Mouse (Mus musculus) gastrocnemius, postnatal 36 days (tissue): ENCODE data around the gene Wnt7b. TPM values are rescaled to one million over a fixed set of nuclear protein-coding genes. Genes with fewer than 3 reads are reported as not detected.
A peak's percentile ranks its signal among the peaks of the same experiment; 100 is the strongest.

Experiments
- DNase-seq, 2 experiments: peaks; one replicate each; pipeline ENCODE4 v3.0.0; 2022
- intact Hi-C: fragments of 180-260 bp; cut with DNase I; formaldehyde crosslinking; loops from one replicate; pipeline ENCODE4 v1.15.1; 2025
- long read RNA-seq, 2 experiments: library from polyadenylated mRNA; stranded (forward); transcript quantifications; one replicate each; pipeline ENCODE4 v2.0.0; 2021
- total RNA-seq, 2 experiments: library from RNA; stranded (reverse); gene quantifications; 2 replicates each; pipeline ENCODE4 v1.2.3; 2021

Wnt7b gene
- not detected for total RNA-seq
- long read RNA-seq, experiment 1 = 0 reads
- long read RNA-seq, experiment 2 = 0 reads

GRCm38 (mm10) chr15:85582356-85582910 lies at the start of gene Wnt7b:
Gene Wnt7b (minus strand): TSS chr15:85582473.
- intact Hi-C loops = loop anchor here (2.0 to 10.0 kb wide), 2 partner anchors 318 to 438 kb away; no protein-coding TSS in a partner anchor
- DNase-seq = no peak

DNA sequence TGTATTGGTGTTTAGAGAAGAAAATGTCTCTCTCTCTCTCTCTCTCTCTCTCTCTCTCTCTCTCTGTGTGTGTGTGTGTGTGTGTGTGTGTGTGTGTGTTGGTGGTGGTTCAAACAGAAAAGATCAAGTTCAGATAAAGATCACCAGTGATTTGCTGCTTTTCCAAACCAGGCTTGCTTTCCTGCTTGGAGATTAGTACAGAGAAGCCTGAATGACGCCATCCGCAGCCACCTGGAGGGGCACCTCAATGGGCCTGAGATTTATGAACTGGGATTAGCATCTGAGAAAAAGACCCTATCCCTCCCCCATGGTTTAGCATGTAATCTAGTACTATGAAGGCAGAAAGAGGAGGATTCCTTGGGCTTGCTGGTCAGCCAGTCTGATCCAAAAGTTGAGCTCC lies 49.3 kb upstream of the Wnt7b start:
- intact Hi-C loops = no loop called here
- no peak for DNase-seq

DNA sequence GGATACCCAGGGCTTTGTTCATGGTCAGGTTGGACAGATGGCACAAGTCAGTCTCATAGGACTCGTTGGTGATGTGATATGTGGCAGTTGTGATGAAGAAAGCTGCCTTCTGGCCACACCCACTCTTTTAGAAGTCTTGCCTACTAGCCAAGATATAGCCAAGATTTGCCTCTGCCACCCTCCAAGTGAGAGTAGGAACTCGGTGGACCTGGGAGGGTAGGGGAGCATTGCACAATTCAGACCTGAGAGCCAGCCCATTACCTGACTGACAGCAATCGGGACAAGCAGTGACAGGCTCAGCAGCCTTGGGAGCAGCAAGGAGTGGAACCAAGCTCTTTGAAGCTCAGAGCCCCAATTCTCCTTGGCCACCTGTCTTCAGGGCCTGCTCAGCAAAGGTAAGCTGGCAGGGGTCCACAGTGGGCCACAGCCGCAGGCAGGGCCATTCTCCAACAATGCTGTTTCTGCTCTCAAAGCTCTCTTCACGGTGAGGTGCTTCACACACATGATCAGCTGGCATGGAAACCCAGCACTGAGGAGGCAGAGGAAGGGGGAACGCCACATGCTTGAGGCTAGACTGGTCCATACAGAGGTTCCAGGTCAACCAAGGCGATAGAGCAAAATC lies 47.8 kb upstream of the Wnt7b start:
- DNase-seq = no peak
- intact Hi-C loops = no loop called here

DNA sequence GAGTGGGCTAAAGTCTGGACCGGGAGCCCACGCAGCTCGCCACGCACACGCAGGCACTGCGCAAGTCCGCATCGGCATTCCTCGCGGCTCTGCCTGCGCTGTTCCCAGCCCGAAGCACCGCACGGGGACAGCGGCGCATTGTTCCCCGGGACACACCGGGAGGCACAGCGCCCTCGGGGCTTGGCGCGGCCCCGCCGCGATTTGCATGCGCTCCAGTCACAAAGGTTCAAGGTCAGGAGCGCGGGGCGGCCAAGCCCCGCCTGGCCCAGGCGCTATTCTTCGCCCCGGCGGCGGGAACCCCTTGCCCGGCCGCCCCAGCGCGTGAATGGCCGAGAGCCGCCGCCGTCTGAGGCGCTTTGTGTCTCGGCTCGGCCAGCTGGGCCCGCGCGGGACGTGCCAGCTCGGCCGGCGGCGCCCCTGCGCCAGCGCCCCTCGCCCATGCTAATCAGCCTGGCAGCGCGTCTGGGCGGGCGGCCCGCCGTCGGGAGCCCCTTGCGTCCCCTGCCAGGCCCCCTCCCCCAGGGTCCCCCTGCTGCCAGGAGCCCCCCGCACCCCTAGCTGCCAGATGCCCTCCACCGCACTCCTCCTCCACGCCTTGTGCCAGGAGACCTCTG lies 43.5 kb upstream of the Wnt7b start:
- intact Hi-C loops = no loop called here
- peak in 1 of 2 experiments; percentile 50 for DNase-seq

DNA sequence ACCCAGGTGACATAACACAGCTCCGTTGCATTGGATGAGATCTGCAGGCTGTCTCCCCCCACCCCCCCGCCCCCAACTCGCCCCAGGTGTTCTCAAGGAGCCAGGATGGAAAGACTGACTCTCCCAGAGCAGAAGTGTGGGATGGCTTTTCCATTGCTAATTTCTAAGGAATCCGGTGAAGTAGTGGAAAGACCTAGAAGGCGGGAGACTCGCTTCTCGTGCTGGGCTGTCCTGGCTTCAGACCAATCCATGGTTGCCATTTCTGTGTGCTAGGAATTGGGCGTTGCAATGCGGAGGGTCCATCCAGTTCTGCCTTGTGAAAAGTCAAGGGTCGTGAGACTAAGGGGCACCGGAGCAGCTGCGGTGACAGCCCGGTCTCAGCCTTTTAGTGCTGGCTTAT lies 39.9 kb upstream of the Wnt7b start:
- DNase-seq = no peak
- intact Hi-C loops = no loop called here

GRCm38 (mm10) chr15:85615537-85616100 lies 33.3 kb upstream of the Wnt7b start:
- intact Hi-C loops = no loop called here
- no peak for DNase-seq

GRCm38 (mm10) chr15:85615075-85615474 lies 32.8 kb upstream of the Wnt7b start:
- no peak for DNase-seq
- intact Hi-C loops = no loop called here

DNA sequence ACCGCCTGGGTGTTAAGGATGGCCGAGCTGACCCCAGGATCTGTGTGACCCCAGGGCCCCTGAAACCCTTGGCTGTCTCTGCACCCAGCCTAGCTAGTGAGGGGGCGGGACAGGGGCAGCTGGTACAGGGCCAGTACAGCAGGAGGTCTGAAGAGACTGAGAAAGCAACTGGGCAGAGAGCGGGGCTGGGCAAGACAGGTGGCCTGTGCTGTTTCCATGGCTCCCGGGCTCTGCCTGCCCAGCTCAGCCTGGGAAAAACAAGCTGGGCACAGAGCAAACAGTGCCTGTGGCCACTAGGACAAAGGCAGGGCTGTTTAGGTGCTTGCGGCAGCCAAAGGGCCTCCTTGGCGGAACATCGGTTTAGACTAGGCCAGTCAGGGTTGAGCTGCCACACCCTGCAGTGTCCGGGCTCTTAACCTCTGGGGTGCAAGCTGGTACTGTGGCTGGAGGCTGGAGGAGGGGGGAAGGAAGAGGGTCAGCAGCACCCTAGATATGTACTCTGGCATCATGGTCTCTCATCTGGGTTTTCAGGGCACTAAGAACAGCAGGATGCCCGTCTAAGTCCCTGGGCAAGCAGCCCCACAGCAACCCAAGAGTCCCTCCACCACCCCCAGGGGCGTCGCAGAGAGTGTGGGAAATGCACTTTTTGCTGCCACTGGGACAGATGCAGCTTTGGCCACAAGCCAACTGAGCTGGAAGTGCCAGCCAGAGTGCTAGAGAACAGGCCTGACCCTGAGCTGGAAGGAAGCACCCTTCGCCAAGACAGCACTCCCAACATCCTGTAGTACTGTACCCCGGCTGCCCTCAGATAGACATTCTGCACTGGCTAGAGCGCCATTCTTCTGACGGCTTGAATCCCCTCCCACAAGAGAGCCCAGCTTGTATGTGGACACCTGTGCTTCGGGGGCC lies 31.3 kb upstream of the Wnt7b start:
- intact Hi-C loops = no loop called here
- DNase-seq = no peak

DNA sequence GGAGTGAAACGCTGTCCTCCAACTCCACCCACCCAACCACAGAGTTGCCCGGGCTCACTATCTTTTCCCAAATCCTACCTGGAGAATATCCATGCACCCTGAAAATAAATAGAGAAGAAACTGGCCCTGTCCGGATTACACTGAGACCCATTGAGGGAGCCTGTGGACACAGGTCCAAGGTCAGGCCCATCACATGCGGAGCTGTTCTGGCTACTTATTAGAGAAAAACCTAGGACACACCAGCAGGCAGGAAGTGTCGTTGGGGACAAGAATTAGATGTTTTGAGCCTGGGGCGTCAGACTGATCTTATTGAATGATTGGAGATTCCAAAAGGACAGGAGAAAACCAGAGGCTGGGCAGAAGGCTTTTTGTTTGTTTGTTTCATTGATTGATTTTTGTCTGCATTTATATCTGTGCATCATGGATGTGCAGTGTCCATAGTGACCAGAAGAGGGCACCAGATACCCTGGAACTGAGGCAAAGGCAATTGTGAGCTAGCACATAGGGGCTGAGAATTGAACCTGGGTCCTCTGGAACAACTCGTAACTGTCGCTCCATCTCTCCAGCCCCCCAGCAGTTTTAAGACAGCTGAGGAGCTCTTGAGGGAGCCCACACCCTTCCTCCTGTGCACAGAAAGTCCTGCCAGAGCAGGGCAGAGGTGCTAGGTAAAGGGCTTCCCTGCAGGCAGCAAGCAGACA lies 30.5 kb upstream of the Wnt7b start:
- no peak for DNase-seq
- intact Hi-C loops = no loop called here

DNA sequence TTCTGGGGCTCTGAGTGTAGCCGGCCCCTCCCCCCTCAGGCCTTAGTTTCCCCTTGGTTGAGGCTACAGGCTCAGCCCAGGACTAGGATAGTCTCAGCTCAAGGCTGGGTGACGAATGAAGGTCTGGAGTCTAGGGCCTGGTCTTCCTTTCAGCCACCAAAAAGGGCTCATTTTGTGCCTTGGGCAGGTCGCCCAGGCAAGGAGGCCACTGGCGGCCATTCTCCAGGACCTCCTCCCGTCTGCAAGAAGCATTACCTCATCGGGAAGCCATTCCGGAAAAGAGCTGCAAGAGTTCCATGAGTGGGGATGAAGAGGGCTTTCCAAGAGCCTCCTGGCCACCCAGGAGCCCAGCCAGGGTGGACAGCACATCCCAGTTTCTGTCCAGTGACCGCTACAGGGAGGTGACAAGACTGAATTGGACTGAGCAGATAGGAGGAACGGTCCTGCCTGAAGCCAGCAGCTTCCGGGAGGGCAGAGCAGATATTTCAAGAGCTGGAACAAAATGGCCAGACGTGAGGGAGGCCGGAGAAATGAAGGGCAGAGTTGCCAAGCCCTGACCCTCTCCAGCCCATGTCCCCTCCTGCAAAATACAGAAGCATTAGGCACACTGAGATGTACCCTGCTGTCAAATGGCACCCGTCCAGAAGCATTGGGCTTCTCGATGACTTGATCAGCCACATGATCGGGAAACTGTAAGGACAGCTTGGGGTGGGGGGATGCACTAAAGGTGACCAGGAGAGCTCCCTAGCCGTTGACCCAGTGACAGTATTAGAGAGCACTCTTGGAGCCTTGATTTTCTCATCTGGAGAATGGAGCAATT lies 29.6 kb upstream of the Wnt7b start:
- peak; percentile 77 to 78 for DNase-seq
- intact Hi-C loops = no loop called here

- peak; percentile 81 to 83 for DNase-seq
- intact Hi-C loops = loop anchor here (1.0 kb wide), 1 partner anchor 99 kb away; no protein-coding TSS in a partner anchor
Observed at GRCm38 (mm10) chr15:85610618-85611218, 28.4 kb upstream of the Wnt7b start.

DNA sequence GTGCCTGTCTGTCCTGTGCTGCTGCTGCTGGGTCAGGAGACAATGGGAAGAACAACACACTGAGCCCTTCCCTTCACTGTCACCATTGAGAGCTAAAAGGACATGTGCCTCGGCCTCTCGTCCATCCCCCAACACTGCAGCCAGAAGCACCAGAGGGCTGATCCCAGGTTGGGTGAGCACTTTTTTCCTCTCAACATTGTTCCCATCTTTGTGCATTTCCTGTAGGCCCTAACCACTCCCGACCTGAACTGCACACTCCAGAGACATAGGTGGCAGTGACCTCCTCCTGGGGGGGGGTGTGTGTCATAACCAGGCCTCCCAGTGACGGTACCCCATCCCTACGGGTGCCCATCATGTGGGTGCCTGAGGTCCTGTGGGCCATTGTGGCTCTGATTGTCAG lies 27.8 kb upstream of the Wnt7b start:
- no peak for DNase-seq
- intact Hi-C loops = loop anchor here (1.0 kb wide), 1 partner anchor 99 kb away; no protein-coding TSS in a partner anchor

- intact Hi-C loops = loop anchor here (1.0 kb wide), 1 partner anchor 100 kb away; no protein-coding TSS in a partner anchor
- DNase-seq = no peak
Observed at GRCm38 (mm10) chr15:85609266-85610004, 27.2 kb upstream of the Wnt7b start.

DNA sequence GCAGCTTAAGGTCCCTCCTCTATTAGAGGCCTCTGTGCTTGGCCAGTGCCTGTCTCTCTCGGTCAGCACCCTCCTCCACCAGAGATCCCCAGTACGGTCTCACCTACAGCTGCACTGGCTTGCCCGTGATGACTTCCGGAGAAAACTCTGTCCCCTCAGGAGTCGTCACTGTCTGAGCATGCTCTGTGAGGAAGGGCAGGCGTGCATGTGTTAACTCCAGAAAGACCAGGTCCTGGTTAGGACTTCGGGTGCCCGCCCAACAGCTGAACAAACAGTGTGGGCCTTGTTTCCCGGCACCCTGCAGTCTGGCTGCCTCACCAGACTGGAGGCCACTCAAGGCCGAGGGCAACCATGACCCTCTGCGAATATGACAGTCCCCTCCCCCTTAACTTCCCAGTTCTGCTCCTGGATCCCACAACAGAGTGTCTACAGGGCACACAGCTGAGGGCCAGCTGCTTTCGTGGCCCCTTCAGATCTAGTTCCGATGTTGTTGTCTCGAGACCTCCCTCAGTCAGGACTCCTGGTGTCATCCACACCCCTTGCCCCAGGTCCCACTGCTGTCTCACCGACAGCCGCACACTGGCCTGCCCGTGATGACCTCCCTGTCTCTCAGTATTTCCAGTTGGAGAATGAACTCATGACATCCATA lies 23.8 kb upstream of the Wnt7b start:
- peak in 1 of 2 experiments; percentile 48 for DNase-seq
- intact Hi-C loops = no loop called here

GRCm38 (mm10) chr15:85604938-85605337 lies 22.7 kb upstream of the Wnt7b start:
- intact Hi-C loops = no loop called here
- no peak for DNase-seq

DNA sequence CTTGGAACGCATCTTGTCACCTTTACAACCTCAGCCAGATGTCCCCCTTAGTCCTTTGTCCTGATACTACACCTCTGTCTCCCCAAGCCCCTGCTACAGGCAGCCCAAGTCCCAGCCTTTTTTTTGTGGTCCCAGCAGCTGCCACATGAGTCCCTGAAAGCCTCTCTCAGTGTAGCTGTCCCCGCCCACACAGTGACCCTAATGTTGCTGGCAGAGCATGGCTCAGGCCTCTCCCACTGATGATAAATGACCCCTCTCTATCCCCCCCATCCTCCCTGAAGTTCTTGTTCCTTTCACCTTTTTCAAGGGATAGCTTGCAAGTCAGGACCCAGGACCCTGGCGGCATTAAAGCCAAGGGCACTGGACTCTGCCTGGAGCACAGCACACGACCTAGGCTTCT lies 22.2 kb upstream of the Wnt7b start:
- DNase-seq = no peak

GRCm38 (mm10) chr15:85603422-85603821 lies 21.1 kb upstream of the Wnt7b start:
- intact Hi-C loops = no loop called here
- DNase-seq = peak in 1 of 2 experiments; percentile 55

More for the DNA sequence above, 22.2 kb upstream of the Wnt7b start:
- intact Hi-C loops = no loop called here
